In the genomic region with DNA sequence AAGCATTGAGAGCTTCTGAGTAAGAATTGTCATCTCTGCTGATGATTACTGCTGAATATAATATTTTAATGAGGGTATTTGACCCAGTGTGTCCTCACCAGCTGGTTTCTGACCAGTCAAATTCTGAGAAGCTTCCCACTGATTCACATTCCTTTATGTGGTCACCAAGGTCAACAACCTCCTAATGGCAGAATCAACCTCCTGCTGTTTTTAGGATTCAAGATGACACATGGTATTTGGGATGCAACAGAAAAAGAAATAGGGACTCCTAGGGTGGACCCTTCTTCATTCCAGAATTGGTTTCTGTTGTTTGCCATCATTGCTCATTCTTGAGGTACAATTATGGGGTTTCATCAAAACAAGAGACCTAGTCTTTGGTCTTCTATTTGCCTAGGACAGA, we compare ENCODE assay signal across 29 mouse cellular contexts.
A peak's percentile ranks its signal among the peaks of the same experiment; 100 is the strongest.
DNase-seq lines count a peak whose midpoint lies in the region; ATAC-seq and TF ChIP-seq lines count a peak whose summit lies in the region.
"Had no signal": no experiment of that assay in that cellular context is flagged by ENCODE, and none has a peak within 500 bp of the region (broad histone marks: within the 10 kb centered on the region; RNA-seq: fewer than 3 reads in every experiment).

No protein-coding gene starts in this region.

- no peak overlapping the region for H3K9ac ChIP-seq in forebrain, embryonic 14.5 days (ENCODE audit: low read length)
- H3K9ac ChIP-seq: embryonic facial prominence, embryonic 12.5 days; embryonic facial prominence, embryonic 15.5 days; heart, embryonic 13.5 days; hindbrain, embryonic 14.5 days had no signal

- no peaks in the 10 kb centered on the region for H3K9me3 ChIP-seq in forebrain, embryonic 14.5 days (replicated peaks; ENCODE audit: control insufficient read depth, low read length)
- H3K9me3 ChIP-seq: embryonic facial prominence, embryonic 12.5 days; embryonic facial prominence, embryonic 15.5 days; heart, embryonic 10.5 days; heart, embryonic 13.5 days had no signal

- no peaks in the 10 kb centered on the region for H3K36me3 ChIP-seq in forebrain, embryonic 14.5 days (ENCODE audit: control insufficient read depth, insufficient read depth, low read length)
- H3K36me3 ChIP-seq: embryonic facial prominence, embryonic 12.5 days; embryonic facial prominence, embryonic 15.5 days; heart, embryonic 10.5 days; heart, embryonic 13.5 days had no signal

- no peak overlapping the region for H3K27ac ChIP-seq in forebrain, embryonic 14.5 days (ENCODE audit: low read depth, low read length)
- H3K27ac ChIP-seq: embryonic facial prominence, embryonic 12.5 days; embryonic facial prominence, embryonic 15.5 days; heart, adult 2 months; heart, embryonic 10.5 days; heart, embryonic 13.5 days; hindbrain, embryonic 14.5 days; hindbrain, postnatal 0 days had no signal

- H3K27me3 ChIP-seq in forebrain, embryonic 14.5 days (replicated peaks; ENCODE audit: control insufficient read depth, insufficient read depth, low read length): no peaks in the 10 kb centered on the region
- H3K27me3 ChIP-seq: embryonic facial prominence, embryonic 12.5 days; embryonic facial prominence, embryonic 15.5 days; heart, embryonic 13.5 days had no signal

- H3K4me1 ChIP-seq in lung, adult 2 months (ENCODE audit: control insufficient read depth, insufficient read depth, low read length): no peaks in the 10 kb centered on the region
- H3K4me1 ChIP-seq in forebrain, embryonic 14.5 days (ENCODE audit: control insufficient read depth, insufficient read depth, low read length): no peaks in the 10 kb centered on the region
- H3K4me1 ChIP-seq: embryonic facial prominence, embryonic 12.5 days; embryonic facial prominence, embryonic 15.5 days; heart, embryonic 10.5 days; heart, embryonic 13.5 days had no signal

- DNase-seq in kidney, postnatal 10 days: peak; percentile 5
- no peak for DNase-seq in kidney, postnatal 36 days
- DNase-seq in retina, embryonic 14.5 days (ENCODE audit: low spot score): peak; percentile 33
- no peak for DNase-seq in retina, postnatal 1 day
- DNase-seq in R1 (ENCODE audit: low read depth, low spot score): peak; percentile 17
- no peak for DNase-seq in lung, adult 2 months
- DNase-seq in forebrain, embryonic 14.5 days (ENCODE audit: low spot score): no peak
- DNase-seq: adrenal gland, postnatal 10 days; adrenal gland, postnatal 36 days; cerebellum, adult 18-20 months; cerebellum, adult 9-10 months; cerebellum, postnatal 14 days; gastrocnemius, postnatal 10 days; gastrocnemius, postnatal 36 days; heart, adult 2 months; heart, postnatal 14 days; heart, postnatal 4 days had no signal

- H3K4me3 ChIP-seq in lung, adult 2 months (replicated peaks; ENCODE audit: extremely low read depth, low read depth, low read length): no peak overlapping the region
- no peak overlapping the region for H3K4me3 ChIP-seq in forebrain, embryonic 14.5 days (ENCODE audit: low read depth, low read length)
- H3K4me3 ChIP-seq: embryonic facial prominence, embryonic 12.5 days; embryonic facial prominence, embryonic 15.5 days; heart, adult 2 months; heart, embryonic 10.5 days; heart, embryonic 13.5 days had no signal

- ATAC-seq in forebrain, embryonic 14.5 days: no peak
- ATAC-seq: activated CD4-positive, CD25-positive, alpha-beta regulatory T cell, adult 4 months; CD4-positive, CD25-positive, alpha-beta regulatory T cell, adult 4 months; forebrain, embryonic 16.5 days; hindbrain, postnatal 0 days; inflammation-experienced regulatory T-cells, adult 6 months; intestine, embryonic 16.5 days; Patski had no signal

- TF ChIP-seq CTCF in lung, adult 2 months (IDR thresholded peaks at IDR 0.05; ENCODE audit: insufficient read depth, low read length): no peak

- no peak overlapping the region for H3K4me2 ChIP-seq in forebrain, embryonic 14.5 days (ENCODE audit: low read length)
- H3K4me2 ChIP-seq: embryonic facial prominence, embryonic 12.5 days; embryonic facial prominence, embryonic 15.5 days; heart, embryonic 13.5 days; hindbrain, embryonic 14.5 days had no signal

- TF ChIP-seq POLR2A in lung, adult 2 months (IDR thresholded peaks at IDR 0.05; ENCODE audit: borderline replicate concordance, extremely low read depth, low read depth, low read length): no peak

Comparison
In these comparisons a context has a peak if more than half of its experiments do, and no peak if none do; other contexts are left out.
1. DNase-seq: peak in kidney, postnatal 10 days (single experiment), retina, embryonic 14.5 days (single experiment) and R1 (single experiment); none in kidney, postnatal 36 days (0 of 2), retina, postnatal 1 day (single experiment), lung, adult 2 months (single experiment) and forebrain, embryonic 14.5 days (single experiment).